Mouse (Mus musculus): ENCODE data around the gene Lin52.

- no peak for TF ChIP-seq CTCF (IDR thresholded peaks at IDR 0.05; ENCODE audit: low read depth, low read length)
- TF ChIP-seq GATA2 (IDR thresholded peaks at IDR 0.05; ENCODE audit: borderline replicate concordance, low read depth, low read length), result no peak
- no peak for TF ChIP-seq GATA1 (IDR thresholded peaks at IDR 0.05; ENCODE audit: borderline replicate concordance, low read length)
These were observed at the start of gene Lin52, which contains the start of gene Aldh6a1 for GRCm38 (mm10) chr12:84450718-84451646.

All from G1E (cell line).